Mouse (Mus musculus) left cerebral cortex, postnatal 14 days (tissue): ENCODE measurements around the gene Ptpn1. TPM values are rescaled to one million over a fixed set of nuclear protein-coding genes. Genes with fewer than 3 reads are reported as not detected.
A peak's percentile ranks its signal among the peaks of the same experiment; 100 is the strongest.

ENCODE experiments used
- DNase-seq, 2 experiments: peaks; one replicate each; pipeline ENCODE4 v3.0.0; 2021 to 2022; ENCODE audit warnings: low spot score in 2 of 2, mixed read lengths in 1 of 2
- intact Hi-C: fragments of 180-260 bp; cut with DNase I; formaldehyde crosslinking; loops from one replicate; pipeline ENCODE4 v1.15.1; 2025
- total RNA-seq, 2 experiments: library from RNA; stranded (reverse); gene quantifications; 2 replicates each; pipeline ENCODE4 v1.2.3; 2021

The Ptpn1 gene
- total RNA-seq, 2 experiments from 2014 or later, result 62.3 to 66.7 TPM

DNA sequence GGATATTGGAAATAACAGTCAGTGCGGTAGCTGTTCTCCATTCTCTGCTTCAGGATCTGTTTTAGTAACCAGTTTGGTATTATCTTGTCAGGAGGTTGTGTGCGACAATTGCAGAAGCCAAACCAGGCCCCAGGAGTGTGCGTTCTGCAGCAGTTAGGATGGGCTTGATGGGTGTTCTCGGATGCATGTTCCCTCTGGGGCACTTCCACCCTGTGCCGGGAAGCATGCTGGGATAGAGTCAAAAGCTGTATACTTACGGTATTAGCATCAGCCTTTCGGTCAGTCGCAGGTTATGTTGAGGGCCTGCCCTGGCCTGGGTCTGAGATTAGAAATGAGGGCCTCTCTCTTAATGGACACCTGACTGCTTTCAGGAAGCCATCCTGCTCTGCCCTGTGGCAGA, 28.7 kb downstream of the Ptpn1 start:
- intact Hi-C loops, result no loop called here
- DNase-seq, result no peak

- intact Hi-C loops, result no loop called here
- DNase-seq, result no peak
Observed at GRCm38 (mm10) chr2:167962347-167962746, 30.5 kb downstream of the Ptpn1 start.

DNA sequence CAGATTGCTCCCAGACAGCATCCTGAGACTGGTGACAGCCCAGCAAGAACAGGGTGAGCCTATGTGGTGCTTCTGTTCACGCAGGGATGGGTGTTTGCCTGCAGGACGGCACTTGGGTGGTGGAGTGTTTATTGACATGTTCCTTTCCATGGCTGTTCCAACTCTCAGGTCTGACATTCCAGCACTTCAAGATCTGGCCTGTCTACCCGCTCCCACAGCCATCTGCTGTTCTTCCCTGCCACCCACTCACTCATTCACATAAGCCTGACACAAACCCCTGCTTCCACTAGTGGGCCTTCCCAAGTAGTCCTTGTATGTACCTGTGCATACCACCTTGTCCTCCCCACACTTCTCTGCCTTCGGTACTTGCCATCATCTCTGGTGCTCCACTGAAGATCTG, 31.3 kb downstream of the Ptpn1 start:
- intact Hi-C loops, result no loop called here
- DNase-seq, result peak; percentile 37 to 65

GRCm38 (mm10) chr2:167963778-167964300, 32.0 kb downstream of the Ptpn1 start:
- intact Hi-C loops, result no loop called here
- DNase-seq, result no peak

DNA sequence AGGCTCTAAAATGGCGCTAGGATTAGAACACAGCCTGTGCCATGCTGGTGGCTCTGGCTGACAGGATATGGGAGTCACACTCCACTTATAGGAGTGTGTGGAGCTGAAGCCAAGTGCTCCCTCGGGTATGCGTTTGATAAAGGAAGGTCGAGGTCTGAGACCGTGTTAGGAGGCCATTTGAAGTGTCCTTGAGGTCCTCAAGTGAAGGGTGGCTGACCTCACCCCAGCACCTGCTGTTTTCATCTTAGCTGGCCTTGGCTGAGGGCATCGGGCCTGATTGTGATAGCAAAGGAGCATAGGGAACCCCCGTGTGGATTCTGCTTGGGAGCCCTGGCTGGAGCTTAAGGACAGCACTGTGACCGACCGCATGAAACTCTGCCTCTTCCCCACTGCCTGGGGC, 32.5 kb downstream of the Ptpn1 start:
- DNase-seq, result no peak
- intact Hi-C loops, result no loop called here

DNA sequence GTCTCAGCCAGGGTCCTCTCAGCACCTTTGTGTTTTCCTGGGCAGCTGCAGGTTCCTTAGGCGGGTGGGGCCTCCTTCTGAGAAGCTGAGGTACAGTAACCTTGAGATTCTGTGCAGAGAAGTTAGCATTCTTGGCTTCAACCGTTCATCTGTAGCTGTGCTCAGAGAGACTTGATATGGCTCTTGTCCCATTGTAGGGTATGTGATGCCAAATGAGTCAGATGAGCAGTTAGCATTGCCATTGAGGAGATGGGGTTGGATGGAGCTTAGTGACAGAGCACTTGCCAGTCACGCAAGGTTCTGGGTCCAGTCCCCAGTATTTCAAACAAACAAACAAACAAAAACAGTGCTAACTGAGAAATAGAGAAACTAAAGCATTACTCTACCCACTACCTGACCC, 34.1 kb downstream of the Ptpn1 start:
- intact Hi-C loops, result no loop called here
- DNase-seq, result no peak

- intact Hi-C loops, result no loop called here
- DNase-seq, result no peak
Observed at GRCm38 (mm10) chr2:167968504-167968903, 36.6 kb downstream of the Ptpn1 start.

DNA sequence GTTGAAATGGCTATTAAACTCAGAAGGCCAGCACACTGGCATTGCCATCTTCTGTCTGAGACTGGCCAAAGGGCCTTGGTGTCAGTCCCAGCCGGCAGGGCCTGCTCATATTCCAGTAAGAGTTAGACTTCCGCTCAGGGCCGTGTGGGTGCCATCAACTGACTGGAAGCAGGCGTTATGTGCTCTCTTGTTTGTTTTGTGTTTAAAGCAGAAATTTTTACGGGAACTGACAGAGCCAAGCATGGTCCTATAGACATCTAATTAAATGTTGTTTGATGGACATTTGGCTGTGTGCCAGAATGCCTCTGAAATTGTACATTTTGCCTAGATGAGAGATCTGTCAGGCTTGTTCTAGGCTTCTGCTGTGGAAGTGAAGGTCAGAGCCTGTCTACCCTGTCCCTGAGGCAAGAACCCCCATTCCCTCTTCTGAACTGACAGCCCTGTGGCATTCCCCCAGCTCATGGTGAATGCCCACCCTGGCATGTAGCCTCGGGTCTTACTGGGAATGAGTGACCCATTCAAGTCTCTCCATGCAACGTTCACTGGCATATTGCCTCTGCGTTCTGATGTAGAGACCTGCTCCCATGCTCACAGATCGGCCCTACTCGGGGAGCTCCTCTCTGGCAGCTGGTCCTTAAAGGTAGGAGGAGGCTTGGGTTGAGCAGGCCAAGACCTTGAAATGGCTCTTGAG, 38.1 kb downstream of the Ptpn1 start:
- intact Hi-C loops, result no loop called here

GRCm38 (mm10) chr2:167972146-167972545, 40.3 kb downstream of the Ptpn1 start:
- intact Hi-C loops, result no loop called here
- no peak for DNase-seq

More for the DNA sequence above, 38.1 kb downstream of the Ptpn1 start:
- no peak for DNase-seq

GRCm38 (mm10) chr2:167972809-167973208, 41.0 kb downstream of the Ptpn1 start:
- no peak for DNase-seq
- intact Hi-C loops, result no loop called here

- DNase-seq, result no peak
- intact Hi-C loops, result no loop called here
Observed at GRCm38 (mm10) chr2:167975746-167976145, 43.9 kb downstream of the Ptpn1 start.

GRCm38 (mm10) chr2:167978271-167978670, 46.4 kb downstream of the Ptpn1 start:
- intact Hi-C loops, result no loop called here
- DNase-seq, result no peak

DNA sequence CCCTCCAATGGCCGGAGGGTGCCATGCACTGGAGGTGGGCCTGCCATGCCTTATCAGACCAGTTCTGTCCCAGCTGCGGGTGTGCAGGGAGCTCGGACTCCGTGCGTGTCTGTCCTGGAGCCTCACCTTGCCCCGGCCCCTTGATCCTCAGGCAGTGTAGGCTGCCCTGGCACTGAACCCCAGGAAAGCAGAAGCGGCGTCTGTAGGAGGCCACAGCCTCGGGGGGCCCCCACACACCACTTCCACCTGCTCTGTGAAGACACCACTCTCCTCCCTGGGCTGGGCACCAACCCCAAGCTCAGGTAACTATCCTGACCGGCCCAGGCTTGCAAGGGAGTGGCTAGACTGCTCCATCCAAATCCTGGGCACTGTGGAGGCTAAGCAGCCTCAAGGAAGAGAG, 48.5 kb downstream of the Ptpn1 start:
- intact Hi-C loops, result no loop called here
- DNase-seq, result no peak

GRCm38 (mm10) chr2:167982646-167983045, 50.8 kb downstream of the Ptpn1 start:
- no peak for DNase-seq
- intact Hi-C loops, result no loop called here

- no peak for DNase-seq
- intact Hi-C loops, result no loop called here
Observed at GRCm38 (mm10) chr2:167984371-167984770, 52.5 kb downstream of the Ptpn1 start.

DNA sequence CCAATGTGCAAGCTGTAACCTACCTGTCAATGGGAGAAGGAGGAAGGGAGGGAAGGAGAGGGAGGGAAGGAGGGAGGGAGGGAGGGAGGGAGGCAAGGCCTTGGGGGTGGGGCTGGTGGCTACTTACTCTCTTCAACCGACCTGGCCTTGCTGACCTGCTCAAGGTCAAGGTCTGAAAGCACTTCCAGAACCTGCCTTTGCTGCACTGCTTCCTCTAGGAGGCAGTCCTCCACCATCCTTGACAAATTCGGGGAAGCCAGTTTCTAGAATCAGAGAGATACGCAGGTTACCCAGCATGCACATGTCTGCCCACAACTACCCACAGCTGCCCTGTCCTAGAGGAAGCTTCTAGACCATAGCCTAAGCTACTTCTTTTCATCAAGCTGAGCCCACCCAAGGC, 53.1 kb downstream of the Ptpn1 start:
- no peak for DNase-seq
- intact Hi-C loops, result no loop called here

DNA sequence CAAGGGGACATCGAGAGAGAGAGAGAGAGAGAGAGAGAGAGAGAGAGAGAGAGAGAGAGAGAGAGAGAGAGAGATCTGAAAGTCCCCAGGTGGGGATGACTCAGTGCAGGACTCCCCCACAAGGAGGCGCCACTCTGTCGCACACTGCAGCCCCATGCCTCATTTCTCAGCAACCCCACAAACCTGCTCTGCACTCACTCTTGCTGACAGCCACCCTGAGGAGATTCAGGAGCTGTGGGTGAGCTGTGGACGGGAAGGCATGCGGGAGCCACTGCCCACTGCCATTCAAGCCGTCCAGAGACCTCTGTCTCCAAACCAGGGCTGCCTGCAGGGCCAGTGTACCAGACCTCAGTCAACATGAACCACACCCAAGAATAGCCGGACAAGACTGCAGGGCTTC, 54.9 kb downstream of the Ptpn1 start:
- peak in 1 of 2 experiments; percentile 50 for DNase-seq
- intact Hi-C loops, result no loop called here

GRCm38 (mm10) chr2:167987640-167988039, 55.8 kb downstream of the Ptpn1 start:
- DNase-seq, result no peak
- intact Hi-C loops, result no loop called here

- intact Hi-C loops, result no loop called here
- DNase-seq, result no peak
Observed at GRCm38 (mm10) chr2:167989310-167989709, 57.5 kb downstream of the Ptpn1 start.

- intact Hi-C loops, result no loop called here
Observed at GRCm38 (mm10) chr2:167993260-167993659, 61.4 kb downstream of the Ptpn1 start.

DNA sequence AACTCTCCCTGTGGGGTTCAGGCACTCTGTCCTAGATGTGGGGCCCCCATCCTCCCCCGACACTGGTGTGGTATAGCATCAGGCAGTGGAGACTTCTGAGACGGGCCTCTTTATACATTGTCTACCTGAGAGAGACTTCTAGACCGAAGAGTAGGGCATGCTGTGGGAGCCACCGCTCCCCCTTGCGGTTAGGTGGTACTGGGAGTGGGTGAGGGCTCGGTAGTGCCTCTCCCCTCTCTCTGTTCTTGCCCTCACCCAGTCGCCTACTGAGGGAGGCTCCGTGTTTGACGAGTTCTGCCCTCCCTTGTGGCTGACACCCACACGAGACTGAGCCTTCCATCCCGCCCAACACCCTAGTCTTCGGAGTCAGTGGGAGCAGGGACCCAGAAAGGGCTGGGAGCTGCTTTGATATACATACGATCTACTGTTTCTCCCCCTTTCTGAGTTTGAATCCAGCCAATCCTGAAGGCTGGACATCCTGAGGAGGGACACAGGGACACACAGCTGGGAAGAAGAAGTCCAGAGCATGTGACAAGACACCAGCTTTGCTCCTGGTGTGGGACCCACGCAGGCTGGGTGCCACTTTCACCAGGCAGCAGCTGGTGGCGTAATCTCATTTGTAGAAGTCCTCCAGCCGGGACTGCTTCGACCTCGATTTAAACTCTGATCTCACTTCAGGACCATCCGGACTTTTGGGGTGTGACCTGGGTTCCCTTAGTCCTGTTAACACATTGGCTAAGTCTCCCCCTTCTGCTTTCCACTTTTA, 64.2 kb downstream of the Ptpn1 start:
- DNase-seq, result no peak
- intact Hi-C loops, result no loop called here

More at GRCm38 (mm10) chr2:167993260-167993659, 61.4 kb downstream of the Ptpn1 start:
- no peak for DNase-seq
